Mouse (Mus musculus) G1E (cell line): ENCODE results near the gene Trappc6b.

Experiments used
- CTCF ChIP-seq: IDR thresholded peaks from 2 replicates; pipeline ENCODE4 v1.5.1; 2012; ENCODE audit warnings: low read depth, low read length, inconsistent platforms, mixed read lengths
- POLR2AphosphoS5 ChIP-seq: IDR thresholded peaks from 2 replicates; pipeline ENCODE4 v1.6.1; 2012; ENCODE audit warnings: low read depth, low read length, inconsistent platforms; ENCODE audit not compliant: insufficient replicate concordance
- TAL1 ChIP-seq: conservative IDR thresholded peaks from 2 replicates; pipeline ENCODE4 v1.6.1; 2012; ENCODE audit warnings: low read depth, low read length, inconsistent platforms, mixed read lengths

DNA sequence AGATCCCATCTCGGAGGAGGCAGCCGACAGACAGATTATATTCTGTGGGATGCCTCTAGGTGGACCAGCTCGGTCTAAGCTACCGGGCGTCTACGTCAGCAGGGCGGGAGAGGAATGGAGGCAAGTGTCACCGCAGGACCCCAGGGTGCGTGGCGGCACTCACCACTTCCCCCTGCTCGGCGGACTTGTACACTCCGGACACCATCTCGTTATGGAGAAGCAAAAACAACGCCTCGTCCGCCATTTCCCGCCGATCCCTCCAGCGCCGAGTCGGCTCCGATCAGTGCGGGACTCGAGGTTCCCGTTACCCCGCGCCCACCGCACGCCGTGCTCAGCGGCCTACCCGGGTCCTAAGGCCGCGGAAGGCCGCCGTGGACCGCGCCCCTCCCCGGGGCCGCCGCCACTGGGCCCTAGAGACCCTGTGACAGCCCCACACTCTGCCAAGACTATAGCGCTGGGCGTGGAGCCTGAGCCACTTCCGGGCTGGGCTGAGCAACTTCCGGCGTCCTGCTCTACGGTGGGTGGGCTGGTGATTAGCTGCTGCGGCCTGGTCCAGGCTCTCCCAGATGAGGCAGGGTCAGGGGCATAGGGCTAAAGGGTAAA is at the start of gene Trappc6b:
- TF ChIP-seq CTCF: no peak
- TF ChIP-seq TAL1: no peak
- TF ChIP-seq POLR2AphosphoS5: no peak
